Mouse (Mus musculus): ENCODE measurements around the gene Ctnna3.

GRCm38 (mm10) chr10:63431221-63431736 lies 1.4 kb downstream of the Ctnna3 start:
- TF ChIP-seq EP300 (IDR thresholded peaks at IDR 0.05; ENCODE audit: low read depth) (no peak), CTCF (IDR thresholded peaks at IDR 0.05; ENCODE audit: low read depth) (no peak)
